Mouse (Mus musculus) adrenal gland, postnatal 25 days (tissue): ENCODE data around the gene Cdon. TPM values are rescaled to one million over a fixed set of nuclear protein-coding genes. Genes with fewer than 3 reads are reported as not detected.

ENCODE experiments used
- DNase-seq: peaks from one replicate; pipeline ENCODE4 v3.0.0; 2021; ENCODE audit warnings: mixed read lengths
- total RNA-seq: library from RNA; stranded (reverse); gene quantifications from 2 replicates; pipeline ENCODE4 v1.2.3, GENCODE M21; 2021

Cdon gene
- total RNA-seq, 1 experiment from 2014 or later = 13.1 TPM

DNA sequence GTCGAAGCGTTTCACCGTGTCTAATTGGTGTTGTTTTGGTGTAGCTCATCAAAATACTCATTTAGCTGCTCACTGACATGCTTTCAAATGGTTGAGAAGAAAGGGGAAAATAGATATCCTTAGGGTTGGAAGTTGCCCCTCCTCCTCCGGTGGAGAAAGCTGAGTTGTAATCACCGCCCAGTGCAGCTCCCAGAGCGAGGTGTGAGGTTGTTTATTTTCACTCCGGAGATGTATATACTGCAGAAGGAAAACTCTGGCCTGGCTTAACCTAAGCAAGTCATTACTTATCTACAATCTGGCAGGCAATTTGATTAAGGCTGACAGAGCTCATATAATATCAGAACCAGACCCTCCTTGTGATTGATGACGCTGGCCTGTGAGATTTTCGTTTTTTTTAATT, 14.6 kb downstream of the Cdon start:
- no peak for DNase-seq

- DNase-seq = no peak
Observed at GRCm38 (mm10) chr9:35438286-35439061, 17.5 kb downstream of the Cdon start.

GRCm38 (mm10) chr9:35439062-35439442, 18.1 kb downstream of the Cdon start:
- DNase-seq = no peak

GRCm38 (mm10) chr9:35439754-35440153, 18.8 kb downstream of the Cdon start:
- no peak for DNase-seq

DNA sequence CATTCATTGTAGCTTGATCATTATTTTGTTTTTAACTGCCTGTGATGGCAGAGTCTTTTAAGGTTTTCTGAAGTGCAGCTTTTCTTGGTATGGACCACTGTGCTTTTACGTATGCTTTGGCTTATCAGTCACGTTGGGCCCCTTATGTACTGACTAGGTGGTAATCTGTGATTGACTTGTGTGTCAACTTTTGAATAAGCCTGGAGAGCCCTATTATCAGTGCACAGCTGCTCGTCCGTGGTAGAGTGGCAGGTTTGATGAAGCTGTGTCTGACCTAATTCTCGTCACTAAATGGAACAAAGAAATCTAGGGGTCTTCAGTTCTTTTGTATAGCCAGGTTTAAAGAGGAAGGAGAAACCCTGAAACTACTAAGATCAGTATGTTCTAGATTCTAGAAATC, 21.5 kb downstream of the Cdon start:
- DNase-seq = no peak

DNA sequence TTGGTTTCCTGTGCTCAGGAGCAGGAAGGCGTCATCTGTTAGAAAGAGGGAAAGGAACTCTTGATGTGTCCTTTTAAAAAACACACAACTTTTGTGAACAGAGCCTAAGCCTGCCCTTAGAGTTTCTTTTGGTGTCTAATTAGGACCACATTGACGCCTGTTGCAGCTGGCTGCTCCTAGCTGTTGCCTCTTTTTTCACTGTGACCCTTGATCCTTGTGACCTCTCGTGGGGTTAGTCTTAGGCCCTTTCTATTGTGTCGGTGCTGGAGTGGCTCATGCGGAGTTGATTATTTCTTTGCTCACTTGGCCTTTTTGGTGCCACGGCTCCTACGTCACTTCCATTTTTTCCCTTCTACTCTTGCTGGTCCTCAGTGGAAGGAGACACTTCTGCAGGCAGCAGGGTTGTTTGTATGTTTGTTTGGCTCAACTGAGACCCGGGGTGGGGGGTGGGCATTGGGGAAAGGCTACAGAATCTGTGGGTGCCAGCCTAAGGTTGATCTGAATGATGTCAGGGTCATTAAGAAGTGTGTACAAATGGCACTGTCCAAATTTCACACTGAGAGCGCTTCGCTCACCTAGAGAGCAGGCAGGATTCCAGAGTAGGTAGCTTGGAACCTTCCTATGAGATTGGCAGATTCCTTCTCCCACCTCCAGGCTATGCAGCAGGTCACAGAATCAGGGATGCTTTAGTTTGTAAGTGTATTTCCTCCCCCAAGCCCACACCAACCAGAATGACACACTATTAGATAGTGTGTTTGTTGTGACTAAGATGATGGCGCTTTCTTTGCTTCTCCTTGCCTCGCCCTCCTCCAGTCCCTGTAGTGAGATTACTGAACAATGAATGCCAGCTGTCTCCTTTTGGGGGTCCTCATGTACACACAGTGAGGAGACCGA, 22.9 kb downstream of the Cdon start:
- DNase-seq = no peak

- DNase-seq = no peak
Observed at GRCm38 (mm10) chr9:35444512-35444886, 23.6 kb downstream of the Cdon start.

DNA sequence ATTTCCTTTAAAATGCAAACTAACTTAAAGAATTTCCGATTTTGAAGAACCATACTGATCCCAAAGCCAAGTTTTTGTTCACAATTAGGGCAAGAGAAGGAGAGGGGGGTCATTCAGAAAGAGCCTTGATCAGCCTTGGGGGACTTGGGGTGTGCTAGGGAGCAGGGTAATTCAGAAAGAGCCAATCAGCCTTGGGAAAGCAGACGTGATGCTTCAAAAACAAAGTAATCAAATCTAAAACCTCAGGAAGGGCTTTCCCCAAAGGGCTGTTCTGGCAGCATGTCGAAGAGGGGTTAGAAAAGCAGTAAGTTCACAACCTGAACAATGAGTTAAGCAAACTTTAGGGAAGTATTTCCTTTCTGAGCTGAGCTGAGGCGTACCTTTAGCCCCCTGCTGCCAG, 26.0 kb downstream of the Cdon start:
- no peak for DNase-seq

GRCm38 (mm10) chr9:35453311-35453710, 32.4 kb downstream of the Cdon start:
- no peak for DNase-seq

DNA sequence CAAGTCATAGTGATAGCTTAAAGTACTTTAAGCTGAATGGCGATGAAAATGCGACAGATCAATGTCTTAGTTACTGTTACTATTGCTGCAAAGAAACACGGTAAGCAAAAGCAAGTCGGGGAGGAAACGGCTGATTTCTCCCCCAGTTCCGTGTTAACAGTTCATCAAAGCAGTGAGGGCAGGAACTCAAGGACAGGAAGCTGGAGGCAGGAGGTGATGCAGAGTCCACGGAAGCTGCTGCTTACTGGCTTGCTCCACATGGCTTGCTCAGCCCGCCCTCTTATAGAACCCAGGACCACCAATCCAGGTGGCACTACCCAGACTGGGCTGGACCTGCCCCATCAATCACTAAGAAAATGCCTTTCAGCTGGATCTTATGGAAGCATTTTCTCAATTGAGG, 38.7 kb downstream of the Cdon start:
- no peak for DNase-seq

DNA sequence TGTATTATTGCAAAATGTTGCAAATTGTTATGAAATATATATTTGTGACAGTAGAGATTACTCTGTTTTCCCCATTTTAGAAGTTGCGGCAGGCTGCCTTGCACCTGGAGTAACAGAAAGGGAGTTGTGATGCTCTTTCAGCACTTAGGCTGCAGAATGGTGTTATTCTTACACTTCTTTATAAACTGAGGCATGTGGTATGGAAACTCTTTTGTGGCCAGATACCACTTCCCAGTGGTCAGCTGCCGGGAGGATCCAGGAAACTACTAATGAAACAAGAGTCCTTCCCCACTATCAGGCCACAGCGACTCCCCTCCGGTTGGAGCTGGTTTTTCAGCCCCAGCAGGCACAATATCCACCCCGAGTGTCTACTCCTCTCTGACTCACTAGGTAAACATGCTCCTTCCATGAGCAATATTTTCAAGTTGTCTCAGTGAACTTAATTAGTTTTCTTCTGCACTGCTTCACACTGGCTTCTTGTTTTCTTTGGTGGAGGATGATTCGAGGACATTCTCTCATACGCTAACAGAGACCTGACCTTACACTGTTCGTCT, 46.4 kb downstream of the Cdon start:
- no peak for DNase-seq

DNA sequence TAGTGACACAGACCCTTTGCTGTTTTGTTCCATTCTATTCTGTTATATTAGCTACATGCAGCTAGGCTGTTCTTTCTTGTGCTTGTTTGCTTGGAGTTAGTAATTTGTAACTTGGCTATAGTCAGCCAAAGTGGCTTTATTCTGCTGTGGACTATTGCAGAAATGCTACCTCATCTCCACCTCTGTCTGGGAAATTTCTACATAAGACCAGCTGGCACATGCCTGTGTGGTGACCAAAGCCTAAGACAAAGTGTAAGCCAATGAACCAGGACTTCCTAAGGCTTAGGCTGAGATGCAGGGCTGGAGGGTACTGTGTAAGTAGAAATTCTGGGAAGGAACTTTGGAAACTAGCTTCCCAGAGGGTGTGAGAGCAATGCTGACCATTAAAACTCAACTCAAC, 48.0 kb downstream of the Cdon start:
- DNase-seq = no peak

- no peak for DNase-seq
Observed at GRCm38 (mm10) chr9:35474104-35474724, 53.3 kb downstream of the Cdon start.

- DNase-seq = no peak
Observed at GRCm38 (mm10) chr9:35475394-35475793, 54.5 kb downstream of the Cdon start.

- no peak for DNase-seq
Observed at GRCm38 (mm10) chr9:35479456-35479855, 58.5 kb downstream of the Cdon start.

GRCm38 (mm10) chr9:35482014-35482898, 61.3 kb downstream of the Cdon start:
- DNase-seq = no peak

DNA sequence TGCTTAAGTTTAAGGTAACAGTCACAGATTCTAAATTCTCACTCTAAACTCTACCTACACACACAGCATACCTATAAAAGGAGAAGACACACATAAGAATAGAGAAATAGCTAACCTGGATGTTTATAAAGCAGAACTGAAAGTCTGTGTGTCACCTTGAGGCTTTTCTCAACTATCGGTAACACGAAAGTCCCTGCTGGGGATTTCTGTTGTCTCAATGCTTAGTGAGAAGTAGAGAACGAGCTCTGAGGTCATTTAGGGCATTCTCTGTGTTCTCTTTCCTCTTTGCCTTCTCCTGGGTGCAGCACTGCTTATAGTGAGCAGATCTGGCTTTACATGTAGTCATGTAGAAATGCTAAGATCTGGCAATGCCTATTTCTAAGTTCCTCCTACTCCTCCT, 63.0 kb downstream of the Cdon start:
- no peak for DNase-seq

GRCm38 (mm10) chr9:35486616-35487015, 65.7 kb downstream of the Cdon start:
- no peak for DNase-seq

- DNase-seq = no peak
Observed at GRCm38 (mm10) chr9:35488496-35488895, 67.6 kb downstream of the Cdon start.

- no peak for DNase-seq
Observed at GRCm38 (mm10) chr9:35491109-35491866, 70.4 kb downstream of the Cdon start.
